Mouse (Mus musculus): ENCODE data around the gene Dnph1. TPM values are rescaled to one million over a fixed set of nuclear protein-coding genes. Genes with fewer than 3 reads are reported as not detected.

Dnph1 gene
- polyA plus RNA-seq, 1 experiment, result 68.0 TPM

GRCm38 (mm10) chr17:46545813-46546564, 49.5 kb downstream of the Dnph1 start, which contains the start of gene Cul9:
Gene Cul9, minus strand, starts transcription at chr17:46546388.
- H3K4me3 ChIP-seq (ENCODE audit: insufficient read depth, poor library complexity, severe bottlenecking), result no peak within 1 kb of the TSS
- no peak for TF ChIP-seq MAX (IDR thresholded peaks at IDR 0.05)
- no peak for TF ChIP-seq FOSL1 (IDR thresholded peaks at IDR 0.05; ENCODE audit: insufficient read depth, low read length, poor library complexity, severe bottlenecking)
- TF ChIP-seq MYOG (IDR thresholded peaks at IDR 0.05; ENCODE audit: control insufficient read depth, extremely low read depth, insufficient read length), result no peak
- no peak for TF ChIP-seq USF1 (IDR thresholded peaks at IDR 0.05; ENCODE audit: low read depth)
- TF ChIP-seq MYOD1 (IDR thresholded peaks at IDR 0.05; ENCODE audit: control insufficient read depth, insufficient read length, low read depth), result no peak

GRCm38 (mm10) chr17:46546591-46546990, 50.1 kb downstream of the Dnph1 start:
- no peak overlapping the region for H3ac ChIP-seq (ENCODE audit: control insufficient read depth, insufficient read length, low read depth)
- no peaks in the 10 kb centered on the region for H3K27me3 ChIP-seq (ENCODE audit: control insufficient read depth, insufficient read depth, insufficient read length)
- peaks cover 18% of the 10 kb centered on the region for H3K79me2 ChIP-seq (ENCODE audit: control insufficient read depth, insufficient read depth)
- H3K36me3 ChIP-seq (ENCODE audit: control insufficient read depth, insufficient read depth), result peaks cover 33% of the 10 kb centered on the region
- H3K4me3 ChIP-seq (ENCODE audit: insufficient read depth, poor library complexity, severe bottlenecking), result no peak overlapping the region
- TF ChIP-seq CTCF (IDR thresholded peaks at IDR 0.05; ENCODE audit: control insufficient read depth, insufficient read depth, insufficient read length) (no peak), MAX (IDR thresholded peaks at IDR 0.05) (no peak), MYOG (IDR thresholded peaks at IDR 0.05; ENCODE audit: control insufficient read depth, extremely low read depth, insufficient read length) (no peak), MYOD1 (IDR thresholded peaks at IDR 0.05; ENCODE audit: control insufficient read depth, insufficient read length, low read depth) (no peak), FOSL1 (IDR thresholded peaks at IDR 0.05; ENCODE audit: insufficient read depth, low read length, poor library complexity, severe bottlenecking) (no peak), USF1 (IDR thresholded peaks at IDR 0.05; ENCODE audit: low read depth) (no peak), CEBPB (IDR thresholded peaks at IDR 0.05; ENCODE audit: low read depth) (no peak)
- H3K79me3 ChIP-seq (ENCODE audit: low read depth), result peaks cover 3% of the 10 kb centered on the region

More at GRCm38 (mm10) chr17:46545813-46546564, 49.5 kb downstream of the Dnph1 start, which contains the start of gene Cul9:
- Histone ChIP-seq H3ac (ENCODE audit: control insufficient read depth, insufficient read length, low read depth) (no peak within 1 kb of the TSS), H3K36me3 (ENCODE audit: control insufficient read depth, insufficient read depth) (peaks cover 27% of the 10 kb centered on the region), H3K79me2 (ENCODE audit: control insufficient read depth, insufficient read depth) (peaks cover 12% of the 10 kb centered on the region), H3K79me3 (ENCODE audit: low read depth) (no peaks in the 10 kb centered on the region), H3K27me3 (ENCODE audit: control insufficient read depth, insufficient read depth, insufficient read length) (no peaks in the 10 kb centered on the region)

- Histone ChIP-seq H3K79me3 (ENCODE audit: low read depth) (peaks cover 7% of the 10 kb centered on the region), H3K79me2 (ENCODE audit: control insufficient read depth, insufficient read depth) (peaks cover 22% of the 10 kb centered on the region), H3ac (ENCODE audit: control insufficient read depth, insufficient read length, low read depth) (no peak overlapping the region), H3K4me3 (ENCODE audit: insufficient read depth, poor library complexity, severe bottlenecking) (no peak overlapping the region), H3K27me3 (ENCODE audit: control insufficient read depth, insufficient read depth, insufficient read length) (no peaks in the 10 kb centered on the region), H3K36me3 (ENCODE audit: control insufficient read depth, insufficient read depth) (peaks cover 37% of the 10 kb centered on the region)
- TF ChIP-seq CTCF (IDR thresholded peaks at IDR 0.05; ENCODE audit: control insufficient read depth, insufficient read depth, insufficient read length) (no peak), CEBPB (IDR thresholded peaks at IDR 0.05; ENCODE audit: low read depth) (no peak), FOSL1 (IDR thresholded peaks at IDR 0.05; ENCODE audit: insufficient read depth, low read length, poor library complexity, severe bottlenecking) (no peak), MAX (IDR thresholded peaks at IDR 0.05) (no peak), USF1 (IDR thresholded peaks at IDR 0.05; ENCODE audit: low read depth) (no peak), MYOD1 (IDR thresholded peaks at IDR 0.05; ENCODE audit: control insufficient read depth, insufficient read length, low read depth) (no peak), MYOG (IDR thresholded peaks at IDR 0.05; ENCODE audit: control insufficient read depth, extremely low read depth, insufficient read length) (no peak)
These were observed 50.5 kb downstream of the Dnph1 start for GRCm38 (mm10) chr17:46546995-46547394.

- Histone ChIP-seq H3K79me2 (ENCODE audit: control insufficient read depth, insufficient read depth) (peaks cover 29% of the 10 kb centered on the region), H3K36me3 (ENCODE audit: control insufficient read depth, insufficient read depth) (peaks cover 42% of the 10 kb centered on the region), H3ac (ENCODE audit: control insufficient read depth, insufficient read length, low read depth) (no peak overlapping the region), H3K79me3 (ENCODE audit: low read depth) (peaks cover 8% of the 10 kb centered on the region), H3K27me3 (ENCODE audit: control insufficient read depth, insufficient read depth, insufficient read length) (no peaks in the 10 kb centered on the region), H3K4me3 (ENCODE audit: insufficient read depth, poor library complexity, severe bottlenecking) (no peak overlapping the region)
- TF ChIP-seq MYOD1 (IDR thresholded peaks at IDR 0.05; ENCODE audit: control insufficient read depth, insufficient read length, low read depth) (no peak), MAX (IDR thresholded peaks at IDR 0.05) (no peak), CEBPB (IDR thresholded peaks at IDR 0.05; ENCODE audit: low read depth) (no peak), FOSL1 (IDR thresholded peaks at IDR 0.05; ENCODE audit: insufficient read depth, low read length, poor library complexity, severe bottlenecking) (no peak), USF1 (IDR thresholded peaks at IDR 0.05; ENCODE audit: low read depth) (no peak), CTCF (IDR thresholded peaks at IDR 0.05; ENCODE audit: control insufficient read depth, insufficient read depth, insufficient read length) (no peak), MYOG (IDR thresholded peaks at IDR 0.05; ENCODE audit: control insufficient read depth, extremely low read depth, insufficient read length) (no peak)
These were observed 51.4 kb downstream of the Dnph1 start for GRCm38 (mm10) chr17:46547923-46548322.

- Histone ChIP-seq H3K4me3 (ENCODE audit: insufficient read depth, poor library complexity, severe bottlenecking) (no peak overlapping the region), H3K79me2 (ENCODE audit: control insufficient read depth, insufficient read depth) (peaks cover 34% of the 10 kb centered on the region)
These were observed 52.2 kb downstream of the Dnph1 start for GRCm38 (mm10) chr17:46548741-46549140.

More at GRCm38 (mm10) chr17:46548741-46549140, 52.2 kb downstream of the Dnph1 start:
- no peaks in the 10 kb centered on the region for H3K27me3 ChIP-seq (ENCODE audit: control insufficient read depth, insufficient read depth, insufficient read length)
- peaks cover 13% of the 10 kb centered on the region for H3K79me3 ChIP-seq (ENCODE audit: low read depth)
- TF ChIP-seq MYOD1 (IDR thresholded peaks at IDR 0.05; ENCODE audit: control insufficient read depth, insufficient read length, low read depth) (no peak), MAX (IDR thresholded peaks at IDR 0.05) (no peak), CEBPB (IDR thresholded peaks at IDR 0.05; ENCODE audit: low read depth) (no peak), CTCF (IDR thresholded peaks at IDR 0.05; ENCODE audit: control insufficient read depth, insufficient read depth, insufficient read length) (no peak), FOSL1 (IDR thresholded peaks at IDR 0.05; ENCODE audit: insufficient read depth, low read length, poor library complexity, severe bottlenecking) (no peak), USF1 (IDR thresholded peaks at IDR 0.05; ENCODE audit: low read depth) (no peak), MYOG (IDR thresholded peaks at IDR 0.05; ENCODE audit: control insufficient read depth, extremely low read depth, insufficient read length) (no peak)
- H3ac ChIP-seq (ENCODE audit: control insufficient read depth, insufficient read length, low read depth), result no peak overlapping the region
- peaks cover 42% of the 10 kb centered on the region for H3K36me3 ChIP-seq (ENCODE audit: control insufficient read depth, insufficient read depth)

All from C2C12 (cell line).